Mouse (Mus musculus) CD8-positive naive resting alpha-beta T cell, adult 2 months (primary cell): Measurements from ENCODE around the gene Olfr17.
"Not testable (repeated sequence)": the region's sequence is repeated elsewhere in the genome, so short reads cannot be mapped to it uniquely, and the experiment has no call there.

Experiments used
- DNase-seq, 2 experiments: peaks; one replicate each; pipeline ENCODE4 v3.0.0; 2022; ENCODE audit warnings: low read depth in 2 of 2, low spot score in 2 of 2

Gene Olfr17

GRCm38 (mm10) chr7:107092920-107093319 is at the start of gene Olfr17:
Gene Olfr17, plus strand, starts transcription at chr7:107093220.
- no peak for DNase-seq

DNA sequence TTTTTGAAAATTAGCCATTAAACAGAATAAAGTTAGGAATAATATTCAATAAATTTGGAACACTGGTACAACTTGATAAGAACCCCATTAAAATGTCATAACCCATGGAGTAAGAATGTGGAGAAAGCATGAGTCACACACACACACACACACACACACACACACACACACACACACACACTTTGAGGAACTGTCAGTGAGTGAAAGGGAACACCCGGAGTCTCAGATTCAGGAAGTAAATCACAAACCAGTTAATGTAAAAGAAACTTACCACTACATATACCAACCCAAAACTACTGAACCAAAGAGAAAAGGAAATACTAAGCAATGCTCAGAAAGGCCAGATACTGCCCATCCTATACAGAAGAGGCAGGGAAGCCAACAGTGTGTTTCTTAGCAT is 48.6 kb upstream of the Olfr17 start:
- DNase-seq, result no peak

GRCm38 (mm10) chr7:107045833-107046232 is 47.2 kb upstream of the Olfr17 start:
- DNase-seq, result peak; percentile 23 to 42

- no peak for DNase-seq
These were observed 45.4 kb upstream of the Olfr17 start for GRCm38 (mm10) chr7:107047578-107047977.

DNA sequence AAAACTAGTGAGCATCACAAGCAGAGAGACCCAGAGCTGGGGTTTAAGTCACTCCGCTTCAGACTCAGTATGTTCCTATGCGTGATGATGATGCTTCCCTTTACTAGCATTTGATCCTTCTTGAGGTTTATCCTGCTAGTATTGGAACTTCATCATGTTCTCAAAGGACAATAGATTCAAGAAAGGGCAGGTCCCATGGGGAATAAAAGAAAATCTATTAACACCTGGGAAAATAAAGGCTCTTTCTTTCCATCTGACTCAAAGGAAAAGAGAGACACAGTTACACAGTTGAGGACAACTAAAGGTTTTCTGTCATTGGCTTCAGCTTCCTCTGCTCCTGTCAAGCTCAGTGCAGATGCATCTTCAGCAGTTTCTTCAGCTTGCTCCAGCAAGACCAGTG is 22.3 kb upstream of the Olfr17 start, which contains the start of gene Olfr714:
Gene Olfr714, plus strand, starts transcription at position 301 of the 400 bp plus-strand sequence.
- DNase-seq, result no peak

- DNase-seq, result not testable (repeated sequence)
These were observed 17.2 kb downstream of the Olfr17 start, which contains the start of gene Olfr715b for GRCm38 (mm10) chr7:107110269-107110668. Gene Olfr715b, minus strand, starts transcription at chr7:107110369.

DNA sequence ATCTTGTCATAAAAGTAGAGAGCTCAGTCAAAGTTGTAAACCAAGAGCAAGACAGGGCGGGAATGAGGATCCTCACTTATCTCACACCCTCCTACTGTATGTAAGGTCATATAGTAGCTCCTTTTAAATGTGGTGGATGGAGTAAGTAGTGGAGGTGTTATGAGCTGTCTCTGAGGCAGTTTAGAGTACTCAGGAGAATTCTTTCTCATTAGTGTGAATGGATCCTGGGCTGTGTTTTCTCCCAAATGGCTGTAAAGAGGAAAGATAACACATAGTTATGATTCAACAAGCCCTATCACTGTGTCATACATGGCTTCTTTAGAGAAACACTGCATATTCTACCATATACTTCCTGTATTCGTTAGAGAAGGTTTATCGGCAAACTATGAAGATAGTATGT is 38.0 kb downstream of the Olfr17 start, which contains the start of gene Olfr715:
Gene Olfr715, minus strand, starts transcription at position 101 of the 400 bp plus-strand sequence.
- DNase-seq, result not testable (repeated sequence)

- DNase-seq, result not testable (repeated sequence)
These were observed 45.0 kb downstream of the Olfr17 start, which contains the start of gene Olfr716 for GRCm38 (mm10) chr7:107138027-107138426. Gene Olfr716, plus strand, starts transcription at chr7:107138327.
